Mouse (Mus musculus) ES-Bruce4 (cell line): Measurements from ENCODE around the gene Spag17. TPM values are rescaled to one million over a fixed set of nuclear protein-coding genes. Genes with fewer than 3 reads are reported as not detected.

ENCODE experiments used
- H3K27ac ChIP-seq: 2 replicates; pipeline ENCODE4 v1.5.1; 2012; ENCODE audit warnings: low read length, inconsistent platforms; ENCODE audit not compliant: insufficient read depth
- H3K27me3 ChIP-seq: 2 replicates; pipeline ENCODE4 v1.6.1; 2012; ENCODE audit warnings: mild to moderate bottlenecking, low read length, inconsistent platforms; ENCODE audit not compliant: control insufficient read depth, poor library complexity, insufficient read depth, severe bottlenecking
- H3K36me3 ChIP-seq: 2 replicates; pipeline ENCODE4 v1.6.1; 2012; ENCODE audit warnings: inconsistent platforms, mild to moderate bottlenecking, low read length, moderate library complexity; ENCODE audit not compliant: control insufficient read depth, poor library complexity, insufficient read depth, severe bottlenecking
- H3K4me1 ChIP-seq: one replicate; pipeline ENCODE4 v1.8.1; 2011; ENCODE audit warnings: low read length; ENCODE audit not compliant: control insufficient read depth, insufficient read depth
- H3K4me3 ChIP-seq: 2 replicates; pipeline ENCODE4 v1.5.1; 2011; ENCODE audit warnings: low read depth, mild to moderate bottlenecking, low read length
- H3K9ac ChIP-seq: 2 replicates; pipeline ENCODE4 v1.6.1; 2012; ENCODE audit warnings: low read depth, mild to moderate bottlenecking, inconsistent platforms; ENCODE audit not compliant: poor library complexity, severe bottlenecking
- H3K9me3 ChIP-seq: replicated peaks from 2 replicates; pipeline ENCODE4 v1.6.1; 2012; ENCODE audit warnings: mild to moderate bottlenecking, low read length, inconsistent platforms; ENCODE audit not compliant: control insufficient read depth, poor library complexity, insufficient read depth, severe bottlenecking
- CTCF ChIP-seq: IDR thresholded peaks from one replicate; pipeline ENCODE4 v1.8.1; 2011; ENCODE audit warnings: low read depth, low read length
- EP300 ChIP-seq: IDR thresholded peaks from 2 replicates; pipeline ENCODE4 v1.6.1; 2011; ENCODE audit warnings: low read depth, low read length; ENCODE audit not compliant: insufficient read depth
- POLR2A ChIP-seq: IDR thresholded peaks from one replicate; pipeline ENCODE4 v1.8.1; 2011; ENCODE audit warnings: low read length; ENCODE audit not compliant: insufficient read depth
- polyA plus RNA-seq: library from polyadenylated mRNA; stranded (reverse); fragments of >200 nt; gene quantifications from 2 replicates; pipeline ENCODE4 v1.2.4, GENCODE M21; 2011; ENCODE audit warnings: low read depth; ENCODE audit not compliant: missing spikeins, insufficient read depth, insufficient read length

Gene Spag17
- polyA plus RNA-seq, 1 experiment = not detected

DNA sequence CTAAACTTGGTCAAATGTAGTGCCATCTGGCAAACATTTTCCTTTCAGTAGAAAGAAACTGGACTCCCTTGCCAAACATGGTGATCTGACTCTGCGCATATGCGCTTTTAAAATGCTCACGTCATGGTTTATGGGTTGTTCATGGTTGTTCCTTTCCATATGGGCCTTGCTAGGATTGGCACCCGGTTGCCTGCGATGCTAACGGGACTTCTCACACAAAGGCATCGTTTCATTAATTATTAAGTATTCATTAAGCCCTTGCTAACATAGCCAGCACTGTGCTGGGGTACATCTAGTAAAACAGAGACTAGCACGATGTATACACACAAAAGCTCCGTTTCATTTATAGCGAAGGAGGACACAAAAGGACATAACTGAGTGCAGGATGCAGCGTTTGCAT, 304.7 kb downstream of the Spag17 start:
- Histone ChIP-seq H3K27me3 (no peaks in the 10 kb centered on the region), H3K4me3 (no peak overlapping the region), H3K36me3 (no peaks in the 10 kb centered on the region), H3K9ac (no peak overlapping the region), H3K9me3 (no peaks in the 10 kb centered on the region), H3K27ac (no peak overlapping the region), H3K4me1 (no peaks in the 10 kb centered on the region)
- no peak for TF ChIP-seq EP300
- TF ChIP-seq POLR2A = no peak
- no peak for TF ChIP-seq CTCF
